Mouse (Mus musculus) bone marrow macrophage, adult 2 months (primary cell): ENCODE data around the gene Gpc5. TPM values are rescaled to one million over a fixed set of nuclear protein-coding genes. Genes with fewer than 3 reads are reported as not detected.

Experiments
- H3K27ac ChIP-seq: 2 replicates; pipeline ENCODE4 v1.5.1; 2012; ENCODE audit warnings: low read depth, low read length; ENCODE audit not compliant: insufficient read depth
- H3K4me1 ChIP-seq: 2 replicates; pipeline ENCODE4 v1.6.1; 2012; ENCODE audit warnings: low read length; ENCODE audit not compliant: control insufficient read depth, insufficient read depth
- H3K4me3 ChIP-seq: 2 replicates; pipeline ENCODE4 v1.5.1; 2012; ENCODE audit warnings: mild to moderate bottlenecking, low read length, moderate library complexity; ENCODE audit not compliant: insufficient read depth
- CTCF ChIP-seq: IDR thresholded peaks from 2 replicates; pipeline ENCODE4 v1.5.1; 2012; ENCODE audit warnings: low read depth, mild to moderate bottlenecking, low read length, moderate library complexity
- POLR2A ChIP-seq: IDR thresholded peaks from 2 replicates; pipeline ENCODE4 v1.6.1; 2012; ENCODE audit warnings: mild to moderate bottlenecking, low read depth, low read length, borderline replicate concordance
- polyA plus RNA-seq: library from polyadenylated mRNA; stranded (reverse); fragments of >200 nt; gene quantifications from 2 replicates; pipeline ENCODE4 v1.2.4, GENCODE M21; 2012; ENCODE audit not compliant: missing spikeins, insufficient read depth, insufficient read length

Gpc5 gene
- polyA plus RNA-seq, 1 experiment: not detected

DNA sequence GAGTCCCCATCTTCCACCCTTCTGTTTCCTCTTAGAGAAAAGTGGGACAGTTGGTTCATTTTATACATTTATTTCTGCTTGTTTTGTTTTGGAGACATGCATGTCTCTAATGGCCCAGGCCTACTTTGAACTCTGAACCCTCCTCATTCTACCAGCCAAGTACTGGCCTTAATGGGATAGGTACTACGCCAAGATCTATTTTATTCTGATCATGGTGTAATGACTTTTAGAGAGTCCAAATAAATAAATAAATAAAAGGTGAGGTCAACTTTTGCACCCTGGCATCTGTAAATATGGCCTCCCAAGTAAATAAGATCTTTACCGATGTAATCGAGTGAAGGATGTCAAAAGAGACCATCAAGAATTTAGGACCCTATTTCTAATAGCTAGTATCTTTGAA lies 1116.6 kb downstream of the Gpc5 start:
- TF ChIP-seq CTCF (no peak), POLR2A (no peak)
- H3K4me3 ChIP-seq: no peak overlapping the region
- no peaks in the 10 kb centered on the region for H3K4me1 ChIP-seq
- H3K27ac ChIP-seq: no peak overlapping the region

DNA sequence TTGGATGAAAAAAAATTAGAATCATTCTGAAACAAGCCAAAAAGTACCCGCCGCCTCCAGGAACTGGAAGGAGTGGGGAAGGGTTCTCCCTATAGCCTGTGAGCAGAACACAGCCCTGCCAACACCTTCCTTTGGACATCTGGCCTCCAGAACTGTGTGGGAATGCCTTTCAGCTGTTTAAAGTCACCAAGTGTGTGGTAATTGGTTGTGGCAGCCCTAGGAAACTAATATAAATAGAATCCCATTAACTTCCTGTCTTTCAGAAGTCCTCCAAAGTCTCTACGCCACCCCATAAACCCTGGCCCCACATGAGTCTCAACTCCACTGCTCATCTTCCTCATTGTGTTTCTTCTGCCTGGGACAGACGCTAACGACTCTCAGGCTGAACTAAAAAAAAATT lies 1117.0 kb downstream of the Gpc5 start:
- TF ChIP-seq POLR2A (no peak), CTCF (no peak)

DNA sequence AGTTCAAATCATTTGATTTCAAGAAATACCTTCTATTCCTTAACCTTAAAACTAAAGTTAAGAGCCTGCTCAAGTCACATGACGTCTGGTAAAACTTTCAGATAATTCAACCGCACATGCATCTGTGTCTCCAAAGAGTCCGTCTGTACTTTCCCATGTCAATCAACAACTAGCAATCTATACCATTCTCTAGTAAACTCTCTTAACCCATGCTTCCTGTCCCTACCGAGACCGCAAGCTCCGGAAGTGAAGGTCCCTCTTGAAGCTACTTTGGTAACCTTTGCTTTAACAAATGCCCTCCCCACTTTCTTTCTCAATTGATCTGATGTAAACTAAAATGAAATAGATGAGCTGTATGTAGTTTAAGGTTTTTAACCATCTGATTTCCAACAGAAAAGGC lies 1118.3 kb downstream of the Gpc5 start:
- Histone ChIP-seq H3K4me3 (no peak overlapping the region), H3K4me1 (no peaks in the 10 kb centered on the region), H3K27ac (no peak overlapping the region)
- no peak for TF ChIP-seq POLR2A
- TF ChIP-seq CTCF: no peak

More for the DNA sequence above, 1117.0 kb downstream of the Gpc5 start:
- Histone ChIP-seq H3K4me3 (no peak overlapping the region), H3K4me1 (no peaks in the 10 kb centered on the region), H3K27ac (no peak overlapping the region)

DNA sequence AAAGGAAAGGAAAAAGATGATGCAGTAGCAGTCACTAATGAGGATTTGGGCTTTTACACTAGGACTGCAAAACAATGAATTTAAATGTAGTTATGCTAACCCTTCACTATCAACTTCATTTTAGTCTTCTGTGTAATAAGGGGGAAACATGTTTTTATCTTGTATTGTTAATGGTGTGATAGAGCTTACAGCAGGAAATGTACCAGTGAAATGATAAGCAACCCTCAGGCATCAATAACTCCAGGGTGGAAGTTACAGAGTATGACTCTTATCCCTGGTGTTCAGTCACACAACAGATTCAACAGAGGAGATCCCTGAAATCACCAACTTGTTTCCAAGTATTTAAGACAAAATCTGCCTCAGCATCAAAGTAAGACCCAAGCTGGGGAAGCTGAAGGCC lies 1120.0 kb downstream of the Gpc5 start:
- no peaks in the 10 kb centered on the region for H3K4me1 ChIP-seq
- no peak overlapping the region for H3K4me3 ChIP-seq
- no peak overlapping the region for H3K27ac ChIP-seq
- TF ChIP-seq CTCF: no peak
- no peak for TF ChIP-seq POLR2A

DNA sequence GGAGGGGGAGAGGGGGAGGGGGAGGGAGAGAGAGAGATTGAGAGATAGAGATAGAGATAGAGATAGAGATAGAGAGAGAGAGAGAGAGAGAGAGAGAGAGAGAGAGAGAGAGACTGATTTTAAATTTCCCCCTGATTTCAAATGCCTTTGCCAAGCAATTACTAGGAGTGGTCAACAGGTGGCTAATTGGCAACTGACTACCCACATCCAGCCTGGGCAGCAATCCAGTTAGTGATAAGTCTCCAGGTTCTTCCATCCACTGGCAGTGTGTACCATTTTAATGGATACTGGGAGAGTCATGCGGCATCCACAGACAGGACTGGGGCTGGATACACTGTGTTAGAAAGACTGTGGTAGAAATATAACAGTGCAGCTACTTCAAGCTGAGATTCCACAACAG lies 1166.1 kb downstream of the Gpc5 start:
- Histone ChIP-seq H3K4me3 (no peak overlapping the region), H3K4me1 (no peaks in the 10 kb centered on the region), H3K27ac (no peak overlapping the region)
- no peak for TF ChIP-seq CTCF
- no peak for TF ChIP-seq POLR2A

DNA sequence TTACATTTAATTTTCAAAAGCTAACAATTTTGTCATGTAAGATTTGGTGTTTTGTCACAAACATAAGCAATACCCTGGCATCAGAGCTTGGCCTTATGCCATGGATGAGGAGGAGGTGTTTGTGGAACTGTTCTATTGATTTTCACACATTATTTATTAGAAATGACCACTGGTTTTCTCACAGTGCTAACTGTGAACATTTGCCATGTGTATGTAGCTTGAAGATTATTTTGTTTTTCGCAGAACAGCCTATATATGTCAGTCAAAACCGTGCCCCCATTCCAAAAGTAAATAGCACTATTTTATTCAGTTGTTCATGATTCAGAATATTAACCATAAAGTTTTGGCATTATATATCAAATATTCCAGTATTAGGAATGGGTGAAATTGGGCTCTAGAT lies 1216.5 kb downstream of the Gpc5 start:
- no peak overlapping the region for H3K4me3 ChIP-seq
- H3K27ac ChIP-seq: no peak overlapping the region
- H3K4me1 ChIP-seq: no peaks in the 10 kb centered on the region
- TF ChIP-seq CTCF (no peak), POLR2A (no peak)

DNA sequence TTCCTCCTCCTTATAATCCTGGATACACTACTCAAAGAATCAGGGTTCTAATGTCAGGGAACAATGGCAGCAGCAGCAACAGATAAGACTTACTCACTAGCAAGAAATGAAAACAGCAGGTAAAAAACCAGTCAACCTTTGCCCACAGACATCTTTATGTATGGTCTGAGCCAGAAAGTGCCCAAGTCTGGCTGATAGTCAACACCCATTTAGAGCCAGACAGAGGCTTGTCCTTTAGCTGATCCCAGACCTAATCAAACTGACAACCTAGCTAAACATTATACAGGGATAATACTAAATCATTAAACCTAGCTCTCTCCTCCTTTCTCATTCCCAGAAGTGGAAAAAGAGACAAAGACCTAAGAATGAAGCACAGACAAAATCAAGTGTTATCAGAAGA lies 1225.5 kb downstream of the Gpc5 start:
- H3K4me1 ChIP-seq: no peaks in the 10 kb centered on the region
- H3K4me3 ChIP-seq: no peak overlapping the region
- no peak overlapping the region for H3K27ac ChIP-seq
- TF ChIP-seq POLR2A: no peak

DNA sequence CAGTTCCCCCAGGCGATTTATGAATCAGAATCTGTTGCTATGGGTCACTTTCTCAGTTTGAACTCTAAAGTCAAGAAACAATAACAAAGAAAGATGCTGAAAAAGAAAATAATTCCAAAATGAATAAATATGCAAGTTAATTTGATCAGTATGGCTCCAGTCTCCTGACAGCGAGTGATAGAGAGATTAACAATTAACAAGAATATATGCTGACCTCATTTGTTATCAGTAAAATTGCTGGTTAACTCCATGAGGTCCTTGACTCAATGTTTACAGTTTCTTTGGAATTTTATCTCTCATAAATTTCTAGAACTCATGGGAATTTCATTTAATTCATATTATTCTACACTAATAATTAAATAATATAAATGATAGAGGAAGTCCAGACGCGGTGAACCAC lies 1244.2 kb downstream of the Gpc5 start:
- H3K4me3 ChIP-seq: no peak overlapping the region
- H3K27ac ChIP-seq: no peak overlapping the region
- no peaks in the 10 kb centered on the region for H3K4me1 ChIP-seq
- TF ChIP-seq POLR2A: no peak
- no peak for TF ChIP-seq CTCF

DNA sequence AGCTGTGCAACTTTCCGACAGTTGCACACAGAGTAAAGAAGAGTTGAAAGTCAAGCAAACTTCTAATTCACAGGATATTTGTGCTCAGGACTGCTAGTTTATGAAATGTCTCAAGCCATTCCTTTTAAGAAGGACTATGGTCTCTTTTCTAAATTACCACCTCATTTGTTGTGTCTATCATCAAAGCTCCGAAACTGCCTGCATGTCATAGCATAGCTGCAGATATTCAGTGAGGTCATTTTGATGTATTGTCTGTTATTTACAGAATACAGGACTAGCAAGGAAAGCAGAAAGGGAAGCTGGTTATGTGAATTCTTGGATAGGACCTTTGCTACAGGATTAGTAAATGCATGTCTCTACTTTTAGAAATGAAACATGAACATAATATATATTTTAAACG lies 1246.4 kb downstream of the Gpc5 start:
- TF ChIP-seq CTCF: no peak
- no peak for TF ChIP-seq POLR2A
- H3K4me3 ChIP-seq: no peak overlapping the region
- no peaks in the 10 kb centered on the region for H3K4me1 ChIP-seq
- no peak overlapping the region for H3K27ac ChIP-seq

DNA sequence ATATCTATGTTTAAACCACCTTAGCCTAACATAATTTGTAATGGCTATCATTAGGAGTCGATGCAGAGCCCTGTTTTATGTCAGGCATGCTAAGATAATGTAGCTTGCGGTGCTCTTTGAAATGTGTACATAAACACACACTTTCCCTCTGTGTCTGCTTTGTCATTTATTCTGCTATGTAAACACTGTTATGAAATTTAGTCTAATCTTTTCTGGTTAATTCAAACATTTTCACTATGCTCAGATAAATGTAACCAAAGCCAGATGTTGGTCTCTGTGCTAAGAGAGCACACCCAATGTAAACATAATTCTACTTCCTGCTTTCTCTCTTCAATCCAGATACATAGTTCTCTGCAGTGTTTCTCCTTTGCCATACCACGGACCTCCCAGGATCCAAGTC lies 1256.5 kb downstream of the Gpc5 start:
- Histone ChIP-seq H3K4me3 (no peak overlapping the region), H3K4me1 (no peaks in the 10 kb centered on the region), H3K27ac (no peak overlapping the region)
- TF ChIP-seq CTCF (no peak), POLR2A (no peak)

DNA sequence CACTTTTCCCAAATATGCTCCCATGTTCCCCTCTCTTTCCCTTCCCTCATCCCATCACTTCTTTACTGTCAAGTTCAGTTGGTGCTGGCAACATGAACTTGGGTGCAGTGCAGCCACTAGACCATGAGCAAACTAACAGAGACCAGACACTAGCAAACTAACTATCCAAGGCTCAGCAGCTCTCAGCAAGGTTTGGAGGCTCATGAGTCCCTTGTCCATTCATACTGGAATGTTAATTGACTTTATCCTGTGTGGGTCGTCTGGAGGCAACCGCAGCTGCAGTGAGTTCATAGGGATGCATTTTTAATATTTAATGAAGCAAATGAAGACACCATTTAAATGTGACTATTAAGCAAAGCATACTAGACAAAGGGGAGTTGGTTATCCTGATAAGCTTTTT lies 1292.6 kb downstream of the Gpc5 start:
- no peak overlapping the region for H3K4me3 ChIP-seq
- H3K4me1 ChIP-seq: no peaks in the 10 kb centered on the region
- no peak for TF ChIP-seq POLR2A
- no peak for TF ChIP-seq CTCF
- no peak overlapping the region for H3K27ac ChIP-seq
